Comparison of ENCODE assay signal across 8 mouse cellular contexts in genomic region chr1:180256866-180257265, GRCm38 (mm10). TPM values are rescaled to one million over a fixed set of nuclear protein-coding genes. Genes with fewer than 3 reads are reported as not detected.
DNase-seq lines count a peak whose midpoint lies in the region; ATAC-seq and TF ChIP-seq lines count a peak whose summit lies in the region.

No protein-coding gene starts in this region.

- H3K4me3 ChIP-seq in kidney, postnatal 0 days (replicated peaks; ENCODE audit: low read depth, low read length), result peak overlapping the region; percentile 82
- H3K4me3 ChIP-seq in embryonic fibroblast, embryonic 13.5 days (ENCODE audit: insufficient read depth, low read length), result peak overlapping the region; percentile 69
- peak overlapping the region; percentile 95 for H3K4me3 ChIP-seq in intestine, embryonic 15.5 days (replicated peaks)

- peaks cover 9% of the 10 kb centered on the region for H3K4me1 ChIP-seq in kidney, postnatal 0 days (replicated peaks; ENCODE audit: insufficient read depth, low read length)
- no peaks in the 10 kb centered on the region for H3K4me1 ChIP-seq in embryonic fibroblast, embryonic 13.5 days (ENCODE audit: control insufficient read depth, insufficient read depth, low read length)
- H3K4me1 ChIP-seq in intestine, embryonic 15.5 days (replicated peaks), result peaks cover 7% of the 10 kb centered on the region; the same call in 1 of the 2 replicates

- H3K36me3 ChIP-seq in kidney, postnatal 0 days (ENCODE audit: insufficient read depth, low read length), result no peaks in the 10 kb centered on the region
- no peaks in the 10 kb centered on the region for H3K36me3 ChIP-seq in intestine, embryonic 15.5 days

- ATAC-seq in kidney, postnatal 0 days (replicated peaks; ENCODE audit: low FRiP score, low read depth), result no peak
- ATAC-seq in intestine, embryonic 15.5 days, result no peak

- H3K9ac ChIP-seq in kidney, postnatal 0 days (ENCODE audit: low read depth, low read length), result peak overlapping the region; percentile 88; the same call in 1 of the 2 replicates
- H3K9ac ChIP-seq in intestine, embryonic 15.5 days, result no peak overlapping the region; the same call in 1 of the 2 replicates

- no peak for TF ChIP-seq POLR2A in embryonic fibroblast, embryonic 13.5 days (IDR thresholded peaks at IDR 0.05; ENCODE audit: low read depth, low read length)

- H3K9me3 ChIP-seq in kidney, postnatal 0 days (replicated peaks; ENCODE audit: low read length), result no peaks in the 10 kb centered on the region
- no peaks in the 10 kb centered on the region for H3K9me3 ChIP-seq in intestine, embryonic 15.5 days

- TF ChIP-seq CTCF in kidney, postnatal 0 days (IDR thresholded peaks at IDR 0.05; ENCODE audit: low read depth), result no peak
- no peak for TF ChIP-seq CTCF in embryonic fibroblast, embryonic 13.5 days (IDR thresholded peaks at IDR 0.05; ENCODE audit: borderline replicate concordance, insufficient read depth, low read length)

- DNase-seq in kidney, postnatal 0 days (ENCODE audit: low spot score), result no peak
- DNase-seq in kidney, adult 11 months, result no peak
- DNase-seq in naive thymus-derived CD4-positive, alpha-beta T cell, adult 2 months (ENCODE audit: low read depth), result peak; percentile 40
- no peak for DNase-seq in thymus, postnatal 14 days
- DNase-seq in left cerebral cortex, adult 11 months (ENCODE audit: low spot score), result no peak
- DNase-seq in thymus, postnatal 10 days (ENCODE audit: low spot score in 2 of 2), result no peak

- peak overlapping the region; percentile 97 for H3K27ac ChIP-seq in kidney, postnatal 0 days
- H3K27ac ChIP-seq in embryonic fibroblast, embryonic 13.5 days (ENCODE audit: insufficient read depth, low read length), result no peak overlapping the region; the same call in 1 of the 2 replicates
- H3K27ac ChIP-seq in intestine, embryonic 15.5 days, result no peak overlapping the region

- H3K4me2 ChIP-seq in kidney, postnatal 0 days (ENCODE audit: low read length), result peak overlapping the region; percentile 96
- H3K4me2 ChIP-seq in intestine, embryonic 15.5 days (replicated peaks), result peak overlapping the region; percentile 95

- 55% methylated on average over 4 of the region's 4 CpGs for WGBS in kidney, postnatal 0 days
- WGBS in intestine, embryonic 15.5 days, result 56% methylated on average over 4 of the region's 4 CpGs

- no peaks in the 10 kb centered on the region for H3K27me3 ChIP-seq in kidney, postnatal 0 days (ENCODE audit: insufficient read depth, low read length)
- no peaks in the 10 kb centered on the region for H3K27me3 ChIP-seq in intestine, embryonic 15.5 days (replicated peaks)

RNA-seq across cellular contexts. Expression of gene Psen2, which starts 6.4 kb away (rescaled TPM):
- polyA plus RNA-seq in kidney, postnatal 0 days (2015; fragmentation: Nextera tagmentation; extraction: Ambion mirVana), result 19.8 and 20.8 TPM in 2 replicates
- polyA plus RNA-seq in embryonic fibroblast, embryonic 13.5 days (2011; ENCODE audit: insufficient read length, low read depth, missing spikeins), result 20.3 and 27.4 TPM in 2 replicates
- polyA plus RNA-seq in intestine, embryonic 15.5 days (2015; fragmentation: Nextera tagmentation; extraction: Ambion mirVana), result 16.0 and 21.6 TPM in 2 replicates

RNA-seq across cellular contexts. Expression of gene Coq8a, which starts 57.5 kb away (rescaled TPM):
- polyA plus RNA-seq in kidney, postnatal 0 days (2015; fragmentation: Nextera tagmentation; extraction: Ambion mirVana), result 31.5 and 33.6 TPM in 2 replicates
- 1.5 and 3.3 TPM in 2 replicates for polyA plus RNA-seq in embryonic fibroblast, embryonic 13.5 days (2011; ENCODE audit: insufficient read length, low read depth, missing spikeins)
- 20.4 and 22.1 TPM in 2 replicates for polyA plus RNA-seq in intestine, embryonic 15.5 days (2015; fragmentation: Nextera tagmentation; extraction: Ambion mirVana)
